Mouse (Mus musculus): ENCODE results near the gene Nkx2-1. TPM values are rescaled to one million over a fixed set of nuclear protein-coding genes. Genes with fewer than 3 reads are reported as not detected.

Nkx2-1 gene
- polyA plus RNA-seq, 1 experiment: 0.23 TPM

GRCm38 (mm10) chr12:56532986-56533495 is 3.7 kb downstream of the Nkx2-1 start:
- Histone ChIP-seq H3K4me1 (replicated peaks; ENCODE audit: control insufficient read depth, insufficient read depth, low read length) (no peaks in the 10 kb centered on the region), H3K27me3 (ENCODE audit: control insufficient read depth, insufficient read depth, low read length) (peaks cover 29% of the 10 kb centered on the region), H3K36me3 (ENCODE audit: control insufficient read depth, insufficient read depth, low read length) (no peaks in the 10 kb centered on the region), H3K4me3 (ENCODE audit: control insufficient read depth, insufficient read depth, low read length) (no peak overlapping the region), H3K27ac (ENCODE audit: control insufficient read depth, insufficient read depth, low read length) (no peak overlapping the region)
- 5% methylated on average over 50 of the region's 50 CpGs for WGBS
- TF ChIP-seq POLR2A (IDR thresholded peaks at IDR 0.05; ENCODE audit: control insufficient read depth, extremely low read depth, insufficient read depth, low read length, poor library complexity) (no peak), CTCF (IDR thresholded peaks at IDR 0.05; ENCODE audit: borderline replicate concordance, control insufficient read depth, extremely low read depth, insufficient read depth, low read length, poor library complexity) (no peak)
- no peak for DNase-seq

- no peak overlapping the region for H3K27ac ChIP-seq (ENCODE audit: control insufficient read depth, insufficient read depth, low read length)
- no peak overlapping the region for H3K4me3 ChIP-seq (ENCODE audit: control insufficient read depth, insufficient read depth, low read length)
- TF ChIP-seq POLR2A (IDR thresholded peaks at IDR 0.05; ENCODE audit: control insufficient read depth, extremely low read depth, insufficient read depth, low read length, poor library complexity): no peak
- TF ChIP-seq CTCF (IDR thresholded peaks at IDR 0.05; ENCODE audit: borderline replicate concordance, control insufficient read depth, extremely low read depth, insufficient read depth, low read length, poor library complexity): no peak
- no peak for DNase-seq
- 13% methylated on average over 4 of the region's 4 CpGs for WGBS
- no peaks in the 10 kb centered on the region for H3K4me1 ChIP-seq (replicated peaks; ENCODE audit: control insufficient read depth, insufficient read depth, low read length)
- H3K36me3 ChIP-seq (ENCODE audit: control insufficient read depth, insufficient read depth, low read length): no peaks in the 10 kb centered on the region
- peaks cover 32% of the 10 kb centered on the region for H3K27me3 ChIP-seq (ENCODE audit: control insufficient read depth, insufficient read depth, low read length)
These were observed 4.6 kb downstream of the Nkx2-1 start for GRCm38 (mm10) chr12:56532142-56532541.

GRCm38 (mm10) chr12:56531051-56531620 is 5.6 kb downstream of the Nkx2-1 start:
- peaks cover 32% of the 10 kb centered on the region for H3K27me3 ChIP-seq (ENCODE audit: control insufficient read depth, insufficient read depth, low read length)
- H3K4me3 ChIP-seq (ENCODE audit: control insufficient read depth, insufficient read depth, low read length): no peak overlapping the region
- no peak for DNase-seq
- no peaks in the 10 kb centered on the region for H3K36me3 ChIP-seq (ENCODE audit: control insufficient read depth, insufficient read depth, low read length)
- TF ChIP-seq CTCF (IDR thresholded peaks at IDR 0.05; ENCODE audit: borderline replicate concordance, control insufficient read depth, extremely low read depth, insufficient read depth, low read length, poor library complexity) (no peak), POLR2A (IDR thresholded peaks at IDR 0.05; ENCODE audit: control insufficient read depth, extremely low read depth, insufficient read depth, low read length, poor library complexity) (no peak)
- WGBS: 7% methylated on average over 3 of the region's 3 CpGs
- H3K4me1 ChIP-seq (replicated peaks; ENCODE audit: control insufficient read depth, insufficient read depth, low read length): no peaks in the 10 kb centered on the region
- H3K27ac ChIP-seq (ENCODE audit: control insufficient read depth, insufficient read depth, low read length): no peak overlapping the region

- no peak for TF ChIP-seq CTCF (IDR thresholded peaks at IDR 0.05; ENCODE audit: borderline replicate concordance, control insufficient read depth, extremely low read depth, insufficient read depth, low read length, poor library complexity)
- no peak for TF ChIP-seq POLR2A (IDR thresholded peaks at IDR 0.05; ENCODE audit: control insufficient read depth, extremely low read depth, insufficient read depth, low read length, poor library complexity)
- peaks cover 22% of the 10 kb centered on the region for H3K27me3 ChIP-seq (ENCODE audit: control insufficient read depth, insufficient read depth, low read length)
- H3K27ac ChIP-seq (ENCODE audit: control insufficient read depth, insufficient read depth, low read length): no peak overlapping the region
- no peaks in the 10 kb centered on the region for H3K36me3 ChIP-seq (ENCODE audit: control insufficient read depth, insufficient read depth, low read length)
- DNase-seq: no peak
- no peaks in the 10 kb centered on the region for H3K4me1 ChIP-seq (replicated peaks; ENCODE audit: control insufficient read depth, insufficient read depth, low read length)
- no peak overlapping the region for H3K4me3 ChIP-seq (ENCODE audit: control insufficient read depth, insufficient read depth, low read length)
- 11% methylated on average over 3 of the region's 3 CpGs for WGBS
These were observed 6.8 kb downstream of the Nkx2-1 start for GRCm38 (mm10) chr12:56529931-56530330.

GRCm38 (mm10) chr12:56528881-56529681 is 7.6 kb downstream of the Nkx2-1 start:
- H3K4me1 ChIP-seq (replicated peaks; ENCODE audit: control insufficient read depth, insufficient read depth, low read length): no peaks in the 10 kb centered on the region
- TF ChIP-seq CTCF (IDR thresholded peaks at IDR 0.05; ENCODE audit: borderline replicate concordance, control insufficient read depth, extremely low read depth, insufficient read depth, low read length, poor library complexity) (no peak), POLR2A (IDR thresholded peaks at IDR 0.05; ENCODE audit: control insufficient read depth, extremely low read depth, insufficient read depth, low read length, poor library complexity) (no peak)
- no peaks in the 10 kb centered on the region for H3K36me3 ChIP-seq (ENCODE audit: control insufficient read depth, insufficient read depth, low read length)
- H3K27ac ChIP-seq (ENCODE audit: control insufficient read depth, insufficient read depth, low read length): no peak overlapping the region
- H3K27me3 ChIP-seq (ENCODE audit: control insufficient read depth, insufficient read depth, low read length): peaks cover 16% of the 10 kb centered on the region
- no peak overlapping the region for H3K4me3 ChIP-seq (ENCODE audit: control insufficient read depth, insufficient read depth, low read length)
- WGBS: 8% methylated on average over 36 of the region's 36 CpGs
- DNase-seq: no peak

- WGBS: 8% methylated on average over 8 of the region's 8 CpGs
- no peaks in the 10 kb centered on the region for H3K4me1 ChIP-seq (replicated peaks; ENCODE audit: control insufficient read depth, insufficient read depth, low read length)
- H3K27ac ChIP-seq (ENCODE audit: control insufficient read depth, insufficient read depth, low read length): no peak overlapping the region
- H3K36me3 ChIP-seq (ENCODE audit: control insufficient read depth, insufficient read depth, low read length): no peaks in the 10 kb centered on the region
- H3K27me3 ChIP-seq (ENCODE audit: control insufficient read depth, insufficient read depth, low read length): peaks cover 14% of the 10 kb centered on the region
- TF ChIP-seq CTCF (IDR thresholded peaks at IDR 0.05; ENCODE audit: borderline replicate concordance, control insufficient read depth, extremely low read depth, insufficient read depth, low read length, poor library complexity): no peak
- no peak for DNase-seq
- no peak overlapping the region for H3K4me3 ChIP-seq (ENCODE audit: control insufficient read depth, insufficient read depth, low read length)
These were observed 8.6 kb downstream of the Nkx2-1 start for GRCm38 (mm10) chr12:56528034-56528570.

Data from thymus, adult 2 months (tissue).